Mouse (Mus musculus): ENCODE measurements around the gene Lysmd4. TPM values are rescaled to one million over a fixed set of nuclear protein-coding genes. Genes with fewer than 3 reads are reported as not detected.
A peak's percentile ranks its signal among the peaks of the same experiment; 100 is the strongest.

Lysmd4 gene
- total and polyA plus RNA-seq, 3 experiments = 5.2 to 7.9 TPM; not detected in 1

DNA sequence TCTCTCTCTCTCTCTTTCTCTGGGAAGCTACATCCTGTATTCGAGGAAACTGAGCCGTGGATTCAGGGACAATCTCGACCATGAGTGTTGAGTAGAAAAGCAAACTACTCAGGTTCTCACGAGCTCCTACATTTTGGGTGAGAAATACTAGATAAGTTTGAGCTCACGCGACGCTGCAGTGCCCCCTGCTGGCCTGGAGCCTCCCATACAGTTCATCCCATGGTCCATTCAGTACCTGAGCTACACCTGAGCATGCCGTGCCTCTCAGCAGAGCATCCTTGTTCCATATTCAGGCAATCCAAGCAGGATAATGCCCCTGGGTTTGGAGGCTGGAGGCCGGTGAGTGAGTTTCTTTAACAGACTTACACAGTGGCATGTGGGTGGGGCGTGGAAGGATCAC is 22.9 kb upstream of the Lysmd4 start (continued):
- TF ChIP-seq HCFC1 (IDR thresholded peaks at IDR 0.05; ENCODE audit: low read depth, low read length) = no peak
- no peak for TF ChIP-seq TCF12 (IDR thresholded peaks at IDR 0.05; ENCODE audit: low read depth, low read length)
- TF ChIP-seq USF1 (IDR thresholded peaks at IDR 0.05; ENCODE audit: low read depth, low read length) = no peak
- TF ChIP-seq CHD1 (IDR thresholded peaks at IDR 0.05; ENCODE audit: low read depth, low read length) = no peak
- no peak for TF ChIP-seq E2F4 (IDR thresholded peaks at IDR 0.05; ENCODE audit: borderline replicate concordance, low read depth, low read length)
- TF ChIP-seq SIN3A (IDR thresholded peaks at IDR 0.05; ENCODE audit: low read length) = no peak
- TF ChIP-seq MXI1 (IDR thresholded peaks at IDR 0.05; ENCODE audit: low read depth, low read length) = no peak
- no peak for TF ChIP-seq CHD2 (IDR thresholded peaks at IDR 0.05; ENCODE audit: low read length)

DNA sequence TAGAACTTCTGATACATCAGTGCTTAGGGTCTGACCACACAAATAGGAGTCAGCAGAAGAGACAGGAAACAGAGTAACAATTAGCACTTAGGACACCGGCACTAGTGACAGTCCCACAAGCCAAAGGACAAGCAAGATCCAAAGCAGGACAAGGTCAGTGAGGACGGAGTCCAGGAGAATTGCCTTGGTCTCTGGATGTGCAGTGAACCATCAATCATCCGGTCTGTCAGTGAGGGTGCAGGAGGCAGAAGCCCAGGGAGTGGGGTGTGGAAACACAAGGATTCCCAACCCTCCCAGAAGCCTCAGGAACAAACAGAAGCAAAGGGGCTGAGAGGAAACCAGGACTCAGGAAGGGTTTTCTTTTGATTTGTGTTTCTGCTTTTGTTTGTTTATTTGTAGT is 18.7 kb upstream of the Lysmd4 start:
- TF ChIP-seq CHD1 (IDR thresholded peaks at IDR 0.05; ENCODE audit: low read depth, low read length) = no peak
- no peak for TF ChIP-seq MXI1 (IDR thresholded peaks at IDR 0.05; ENCODE audit: low read depth, low read length)
- no peak for TF ChIP-seq RCOR1 (IDR thresholded peaks at IDR 0.05; ENCODE audit: low read depth, low read length)
- no peak for TF ChIP-seq ZC3H11A (IDR thresholded peaks at IDR 0.05; ENCODE audit: low read depth, low read length)
- TF ChIP-seq POLR2AphosphoS2 (IDR thresholded peaks at IDR 0.05; ENCODE audit: low read length) = no peak
- TF ChIP-seq SMC3 (IDR thresholded peaks at IDR 0.05; ENCODE audit: low read depth, low read length) = no peak
- no peak for TF ChIP-seq POLR2A (IDR thresholded peaks at IDR 0.05; ENCODE audit: control insufficient read depth in 1 of 2, insufficient read depth in 1 of 2, low read depth in 1 of 2, low read length in 2 of 2, poor library complexity in 1 of 2)
- TF ChIP-seq SIN3A (IDR thresholded peaks at IDR 0.05; ENCODE audit: low read length) = no peak
- TF ChIP-seq CTCF (IDR thresholded peaks at IDR 0.05 in 2 of 3, conservative IDR thresholded peaks at IDR 0.05 in 1 of 3; ENCODE audit: control insufficient read depth in 1 of 3, insufficient read depth in 1 of 3, low read depth in 2 of 3, low read length in 3 of 3, poor library complexity in 1 of 3, severe bottlenecking in 1 of 3) = no peak
- no peaks in the 10 kb centered on the region for H3K9me3 ChIP-seq (replicated peaks; ENCODE audit: insufficient read depth, low read length)
- no peaks in the 10 kb centered on the region; a peak in 1 of 4 replicates for H3K27me3 ChIP-seq (ENCODE audit: control insufficient read depth in 1 of 2, insufficient read depth in 2 of 2, low read length in 2 of 2)
- DNase-seq (ENCODE audit: low read depth, low spot score) = no peak
- H3K9ac ChIP-seq (ENCODE audit: control insufficient read depth, low read depth, low read length, poor library complexity, severe bottlenecking) = no peak overlapping the region
- H3K36me3 ChIP-seq (ENCODE audit: control insufficient read depth in 1 of 2, insufficient read depth in 2 of 2, low read length in 2 of 2) = no peaks in the 10 kb centered on the region
- no peak overlapping the region for H3K4me3 ChIP-seq (ENCODE audit: control insufficient read depth in 1 of 2, insufficient read depth in 1 of 2, low read depth in 2 of 2, low read length in 2 of 2)
- H3K27ac ChIP-seq (ENCODE audit: control insufficient read depth, low read depth, low read length) = no peak overlapping the region
- H3K79me2 ChIP-seq (ENCODE audit: control insufficient read depth, insufficient read depth, low read length, poor library complexity) = no peaks in the 10 kb centered on the region
- H3K4me1 ChIP-seq (ENCODE audit: control insufficient read depth in 1 of 2, insufficient read depth in 2 of 2, low read length in 2 of 2) = peaks cover 0 to 5% of the 10 kb centered on the region in 2 experiments; a peak in 1 of 4 replicates

DNA sequence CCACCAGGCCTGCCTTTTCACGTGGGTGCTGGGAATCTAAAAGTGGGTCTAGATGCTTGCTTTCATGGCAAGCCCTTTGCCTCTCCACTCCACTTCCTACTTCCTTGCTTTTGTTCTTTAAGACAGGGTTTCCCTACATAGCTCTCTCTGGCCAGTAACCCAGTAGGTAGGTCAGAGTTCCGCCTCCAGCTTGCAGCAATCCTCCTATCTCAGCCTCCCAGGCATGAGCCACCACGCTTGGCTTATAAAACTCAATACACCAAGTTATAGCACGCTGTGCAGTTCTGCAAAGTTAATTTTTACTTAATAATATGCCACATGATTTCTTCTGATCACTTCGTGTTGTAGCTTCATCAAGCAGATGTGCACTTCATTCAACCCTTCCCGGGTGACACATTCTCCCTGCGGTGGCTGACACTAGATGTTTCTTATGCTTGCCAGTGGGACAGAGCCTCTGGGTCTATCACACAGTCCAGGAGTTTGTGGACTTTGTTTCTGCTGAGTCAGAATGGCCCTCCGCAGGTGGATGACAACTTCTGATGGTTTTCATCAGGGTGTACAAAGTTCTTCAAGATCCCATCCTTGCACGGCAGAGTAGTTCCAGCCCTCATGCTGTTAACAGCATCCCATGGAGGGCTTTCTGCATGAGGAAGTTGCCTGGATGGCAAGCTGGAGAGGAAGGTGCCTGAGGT is 16.5 kb upstream of the Lysmd4 start:
- H3K9me3 ChIP-seq (replicated peaks; ENCODE audit: insufficient read depth, low read length) = no peaks in the 10 kb centered on the region
- peak overlapping the region in 1 of 2 experiments; percentile 21; a peak in 1 of 4 replicates for H3K4me3 ChIP-seq (ENCODE audit: control insufficient read depth in 1 of 2, insufficient read depth in 1 of 2, low read depth in 2 of 2, low read length in 2 of 2)
- H3K9ac ChIP-seq (ENCODE audit: control insufficient read depth, low read depth, low read length, poor library complexity, severe bottlenecking) = no peak overlapping the region
- H3K79me2 ChIP-seq (ENCODE audit: control insufficient read depth, insufficient read depth, low read length, poor library complexity) = no peaks in the 10 kb centered on the region
- H3K36me3 ChIP-seq (ENCODE audit: control insufficient read depth in 1 of 2, insufficient read depth in 2 of 2, low read length in 2 of 2) = peaks cover 0 to 7% of the 10 kb centered on the region in 2 experiments; a peak in 2 of 4 replicates
- H3K4me1 ChIP-seq (ENCODE audit: control insufficient read depth in 1 of 2, insufficient read depth in 2 of 2, low read length in 2 of 2) = peaks cover 0 to 14% of the 10 kb centered on the region in 2 experiments; a peak in 3 of 4 replicates
- no peak overlapping the region for H3K27ac ChIP-seq (ENCODE audit: control insufficient read depth, low read depth, low read length)
- no peaks in the 10 kb centered on the region; a peak in 1 of 4 replicates for H3K27me3 ChIP-seq (ENCODE audit: control insufficient read depth in 1 of 2, insufficient read depth in 2 of 2, low read length in 2 of 2)
- no peak for TF ChIP-seq MAFK (IDR thresholded peaks at IDR 0.05; ENCODE audit: borderline replicate concordance, low read depth, low read length)
- TF ChIP-seq TAL1 (IDR thresholded peaks at IDR 0.05; ENCODE audit: low read length) = peak; percentile 55; the same call in 1 of the 2 replicates
- DNase-seq (ENCODE audit: low read depth, low spot score) = peak; percentile 41
